Mouse (Mus musculus) lung, adult 2 months (tissue): ENCODE measurements around the gene Glrx5.

Experiments
- CTCF ChIP-seq: fragments of 200-500 bp; IDR thresholded peaks from 2 replicates; pipeline ENCODE4 v1.5.1; 2011; ENCODE audit warnings: mild to moderate bottlenecking, low read length, control low read depth; ENCODE audit not compliant: insufficient read depth
- POLR2A ChIP-seq: fragments of 200-500 bp; IDR thresholded peaks from 2 replicates; pipeline ENCODE4 v1.6.1; 2011; ENCODE audit warnings: low read depth, mild to moderate bottlenecking, control low read depth, low read length, borderline replicate concordance; ENCODE audit errors: extremely low read depth

DNA sequence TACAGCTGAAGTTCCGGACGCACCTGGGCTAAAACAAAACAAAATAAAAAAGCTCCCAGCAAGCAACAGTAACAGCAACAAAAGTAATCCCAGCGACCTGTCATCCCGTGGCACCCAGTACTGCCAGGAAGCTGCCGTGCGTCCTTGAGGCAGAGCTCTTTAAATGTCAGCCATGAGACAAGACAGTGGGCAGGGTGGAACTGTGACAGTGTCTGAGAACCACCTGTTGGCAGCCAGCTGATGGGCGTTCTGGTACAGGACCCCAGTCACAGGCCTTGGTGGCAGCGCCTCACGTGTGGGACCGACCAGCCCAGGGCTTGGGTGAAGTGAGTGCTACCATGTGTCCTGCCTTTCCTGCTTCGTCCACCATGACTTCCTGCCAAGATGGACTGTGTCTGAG lies 5.7 kb downstream of the Glrx5 start:
- TF ChIP-seq CTCF (no peak), POLR2A (no peak)
